Mouse (Mus musculus) lung, postnatal 0 days (tissue): ENCODE results near the gene Slfn8.

Experiments used
- CTCF ChIP-seq: IDR thresholded peaks from 2 replicates; pipeline ENCODE4 v1.5.1; 2016; ENCODE audit warnings: antibody characterized with exemption, mild to moderate bottlenecking
- EP300 ChIP-seq: IDR thresholded peaks from 2 replicates; pipeline ENCODE4 v1.6.1; 2016; ENCODE audit warnings: antibody characterized with exemption, mild to moderate bottlenecking, control low read depth

- TF ChIP-seq CTCF (no peak), EP300 (no peak)
These were observed 19.2 kb upstream of the Slfn8 start for GRCm38 (mm10) chr11:83039796-83040195.
